Mouse (Mus musculus) lung, postnatal 0 days (tissue): ENCODE data around the gene Dnm3.

Experiments used
- CTCF ChIP-seq: IDR thresholded peaks from 2 replicates; pipeline ENCODE4 v1.5.1; 2016; ENCODE audit warnings: antibody characterized with exemption, mild to moderate bottlenecking
- EP300 ChIP-seq: IDR thresholded peaks from 2 replicates; pipeline ENCODE4 v1.6.1; 2016; ENCODE audit warnings: antibody characterized with exemption, mild to moderate bottlenecking, control low read depth

DNA sequence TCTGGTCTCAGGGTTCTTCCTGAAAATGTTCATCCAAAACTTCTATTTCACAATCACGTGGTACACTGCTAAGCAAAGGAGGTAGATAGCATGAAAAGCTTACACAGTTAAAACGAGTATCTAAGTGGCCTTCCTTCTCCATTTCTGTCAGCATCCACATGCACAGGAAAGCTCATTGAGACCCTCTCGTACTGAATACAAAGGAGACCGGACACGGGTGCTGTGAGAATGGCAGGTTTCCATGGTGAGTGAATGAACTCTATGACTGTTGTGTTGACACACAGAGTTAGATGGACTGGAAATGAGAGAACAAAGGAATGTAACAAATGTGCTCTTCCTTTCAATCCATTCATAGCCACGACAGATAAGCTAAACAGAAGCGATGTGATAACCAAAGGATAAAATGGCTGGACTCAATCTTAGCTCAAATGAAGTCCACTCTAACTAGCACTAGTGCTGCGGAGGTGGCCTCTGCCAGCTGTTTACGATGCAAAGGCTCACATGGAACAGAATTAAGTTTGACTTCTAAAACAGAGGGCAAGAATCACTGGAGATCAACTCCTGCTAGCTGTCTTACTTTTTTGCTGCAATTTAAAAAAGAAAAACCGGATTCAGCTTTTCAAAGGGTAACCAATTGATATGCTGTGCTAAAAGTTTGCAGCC lies 268.2 kb downstream of the Dnm3 start:
- TF ChIP-seq EP300 (no peak), CTCF (no peak)
